Mouse (Mus musculus): ENCODE measurements around the gene Lrrc37a.

GRCm38 (mm10) chr11:103405814-103406213 is 98.6 kb downstream of the Lrrc37a start:
- TF ChIP-seq MAFK (IDR thresholded peaks at IDR 0.05; ENCODE audit: insufficient read depth, low read depth, low read length), result no peak
- TF ChIP-seq CHD2 (IDR thresholded peaks at IDR 0.05; ENCODE audit: low read depth, low read length), result no peak
- TF ChIP-seq ZC3H11A (IDR thresholded peaks at IDR 0.05; ENCODE audit: borderline replicate concordance, low read depth, low read length), result no peak
- no peak for TF ChIP-seq ZNF384 (IDR thresholded peaks at IDR 0.05; ENCODE audit: low read depth, low read length)
- no peak for TF ChIP-seq HCFC1 (IDR thresholded peaks at IDR 0.05; ENCODE audit: borderline replicate concordance, insufficient read depth, low read length)
